Mouse (Mus musculus) C2C12 (cell line): ENCODE data around the gene Emp3. TPM values are rescaled to one million over a fixed set of nuclear protein-coding genes. Genes with fewer than 3 reads are reported as not detected.
"Not testable (repeated sequence)": the region's sequence is repeated elsewhere in the genome, so short reads cannot be mapped to it uniquely, and the experiment has no call there.

Experiments
- H3K27me3 ChIP-seq: one replicate; pipeline ENCODE4 v1.6.1; 2011; ENCODE audit not compliant: control insufficient read depth, insufficient read depth, insufficient read length
- H3K36me3 ChIP-seq: one replicate; pipeline ENCODE4 v1.6.1; 2011; ENCODE audit not compliant: control insufficient read depth, insufficient read depth
- H3K4me3 ChIP-seq: one replicate; pipeline ENCODE4 v1.5.1; 2011; ENCODE audit warnings: mild to moderate bottlenecking, control low read depth; ENCODE audit not compliant: poor library complexity, insufficient read depth, severe bottlenecking
- H3K79me2 ChIP-seq: one replicate; pipeline ENCODE4 v1.6.1; 2011; ENCODE audit not compliant: control insufficient read depth, insufficient read depth
- H3K79me3 ChIP-seq: one replicate; pipeline ENCODE4 v1.6.1; 2011; ENCODE audit warnings: low read depth, control low read depth
- H3ac ChIP-seq: one replicate; pipeline ENCODE3; 2011; ENCODE audit warnings: low read depth; ENCODE audit not compliant: control insufficient read depth, insufficient read length
- CEBPB ChIP-seq: IDR thresholded peaks from one replicate; pipeline ENCODE4 v1.6.1; 2011; ENCODE audit warnings: low read depth, mild to moderate bottlenecking, control low read depth, moderate library complexity
- CTCF ChIP-seq: IDR thresholded peaks from one replicate; pipeline ENCODE4 v1.5.1; 2011; ENCODE audit not compliant: control insufficient read depth, insufficient read depth, insufficient read length
- FOSL1 ChIP-seq: IDR thresholded peaks from one replicate; pipeline ENCODE4 v1.8.0; 2011; ENCODE audit warnings: mild to moderate bottlenecking, low read length; ENCODE audit not compliant: poor library complexity, insufficient read depth, severe bottlenecking
- MAX ChIP-seq: IDR thresholded peaks from one replicate; pipeline ENCODE4 v1.6.1; 2011; ENCODE audit warnings: mild to moderate bottlenecking, control low read depth
- MYOD1 ChIP-seq: IDR thresholded peaks from one replicate; pipeline ENCODE4 v1.6.1; 2011; ENCODE audit warnings: low read depth; ENCODE audit not compliant: control insufficient read depth, insufficient read length
- MYOG ChIP-seq: IDR thresholded peaks from one replicate; pipeline ENCODE4 v1.6.1; 2011; ENCODE audit not compliant: control insufficient read depth, insufficient read length; ENCODE audit errors: extremely low read depth
- USF1 ChIP-seq: IDR thresholded peaks from one replicate; pipeline ENCODE4 v1.6.1; 2011; ENCODE audit warnings: low read depth, mild to moderate bottlenecking, control low read depth, moderate library complexity
- long read RNA-seq, 2 experiments: library from polyadenylated mRNA; unstranded; transcript quantifications; one replicate each; pipeline ENCODE4 v2.0.0; 2019 to 2020
- polyA plus RNA-seq: library from polyadenylated mRNA; unstranded; fragments of >200 nt; fragmentation: generic; extraction: Trizol; gene quantifications from one replicate; pipeline ENCODE4 v1.2.1, GENCODE M21; 2012; ENCODE audit warnings: missing spikeins

Gene Emp3
- polyA plus RNA-seq = 705 TPM
- long read RNA-seq, experiment 1, transcript Emp3-205 (4 exons, 380 nt) = minor isoform, 11 of 285 reads
- long read RNA-seq, experiment 1, transcript Emp3-202 (5 exons, 784 nt) = minor isoform, 26 of 285 reads
- long read RNA-seq, experiment 1, transcript Emp3-204 (3 exons, 380 nt) = minor isoform, 18 of 285 reads
- long read RNA-seq, experiment 1, transcript Emp3-201 (5 exons, 736 nt) = major isoform, 176 of 285 reads
- long read RNA-seq, experiment 1, partial matches to known transcripts = 50 of 285 reads
- long read RNA-seq, experiment 1, other reads (novel, unspliced or antisense) = 4 of 285 reads
- long read RNA-seq, experiment 2, transcript Emp3-201 (5 exons, 736 nt) = major isoform, 17 of 24 reads
- long read RNA-seq, experiment 2, partial matches to known transcripts = 7 of 24 reads
- long read RNA-seq, experiment 2, other reads (novel, unspliced or antisense) = 0 of 24 reads

GRCm38 (mm10) chr7:45921242-45921621 is at the start of gene Emp3:
Emp3 (minus strand) TSS chr7:45921404.
- Histone ChIP-seq H3K4me3 (peak within 1 kb of the TSS; percentile 63), H3ac (peak within 1 kb of the TSS; percentile 79), H3K36me3 (peaks cover 23% of the 10 kb centered on the region), H3K79me3 (peaks cover 16% of the 10 kb centered on the region), H3K79me2 (peaks cover 46% of the 10 kb centered on the region), H3K27me3 (no peaks in the 10 kb centered on the region)
- TF ChIP-seq FOSL1 = no peak
- no peak for TF ChIP-seq MYOD1
- no peak for TF ChIP-seq USF1
- no peak for TF ChIP-seq CEBPB
- TF ChIP-seq MAX = no peak
- TF ChIP-seq MYOG = no peak
- no peak for TF ChIP-seq CTCF

GRCm38 (mm10) chr7:45956611-45957010 is 35.4 kb upstream of the Emp3 start:
- Histone ChIP-seq H3ac (peak overlapping the region; percentile 41), H3K79me2 (no peaks in the 10 kb centered on the region)

GRCm38 (mm10) chr7:45949061-45949460 is 27.9 kb upstream of the Emp3 start:
- Histone ChIP-seq H3K79me2 (no peaks in the 10 kb centered on the region), H3K4me3 (no peak overlapping the region), H3ac (no peak overlapping the region), H3K79me3 (no peaks in the 10 kb centered on the region), H3K27me3 (no peaks in the 10 kb centered on the region), H3K36me3 (no peaks in the 10 kb centered on the region)
- TF ChIP-seq USF1 = no peak
- no peak for TF ChIP-seq CEBPB
- no peak for TF ChIP-seq MAX
- no peak for TF ChIP-seq FOSL1
- TF ChIP-seq MYOD1 = no peak
- TF ChIP-seq CTCF = no peak
- TF ChIP-seq MYOG = no peak

More at GRCm38 (mm10) chr7:45956611-45957010, 35.4 kb upstream of the Emp3 start:
- TF ChIP-seq MYOD1 (no peak), FOSL1 (no peak), CEBPB (no peak), MAX (no peak), CTCF (no peak), MYOG (no peak)
- Histone ChIP-seq H3K79me3 (no peaks in the 10 kb centered on the region), H3K4me3 (peak overlapping the region; percentile 21), H3K36me3 (no peaks in the 10 kb centered on the region), H3K27me3 (no peaks in the 10 kb centered on the region)

GRCm38 (mm10) chr7:45943280-45943679 is 22.1 kb upstream of the Emp3 start:
- H3K79me3 ChIP-seq, H3K36me3 ChIP-seq, H3K79me2 ChIP-seq, H3ac ChIP-seq, H3K4me3 ChIP-seq, H3K27me3 ChIP-seq: not testable (repeated sequence)

GRCm38 (mm10) chr7:45941986-45942385 is 20.8 kb upstream of the Emp3 start:
- no peak for TF ChIP-seq MYOG
- TF ChIP-seq CTCF = no peak
- no peak for TF ChIP-seq MAX
- Histone ChIP-seq H3K27me3 (no peaks in the 10 kb centered on the region), H3K79me3 (no peaks in the 10 kb centered on the region), H3ac (no peak overlapping the region), H3K36me3 (no peaks in the 10 kb centered on the region), H3K79me2 (no peaks in the 10 kb centered on the region), H3K4me3 (no peak overlapping the region)

GRCm38 (mm10) chr7:45939836-45940235 is 18.6 kb upstream of the Emp3 start:
- Histone ChIP-seq H3K36me3 (no peaks in the 10 kb centered on the region), H3K79me3 (no peaks in the 10 kb centered on the region), H3K4me3 (no peak overlapping the region), H3K79me2 (no peaks in the 10 kb centered on the region), H3ac (no peak overlapping the region), H3K27me3 (no peaks in the 10 kb centered on the region)
- TF ChIP-seq FOSL1 = no peak
- TF ChIP-seq MAX = no peak
- no peak for TF ChIP-seq USF1
- no peak for TF ChIP-seq CEBPB
- TF ChIP-seq CTCF = no peak
- no peak for TF ChIP-seq MYOG
- no peak for TF ChIP-seq MYOD1
